Mouse (Mus musculus): ENCODE data around the gene Gm17571.

GRCm38 (mm10) chr9:13474951-13475350 is 28.4 kb upstream of the Gm17571 start:
- TF ChIP-seq CTCF (IDR thresholded peaks at IDR 0.05; ENCODE audit: control insufficient read depth, insufficient read depth, low read length) (no peak), POLR2A (IDR thresholded peaks at IDR 0.05; ENCODE audit: borderline replicate concordance, control insufficient read depth, low read depth, low read length) (no peak)

Data from bone marrow, adult 2 months (tissue).